Mouse (Mus musculus) liver, postnatal 0 days (tissue): ENCODE measurements around the gene Srp68. TPM values are rescaled to one million over a fixed set of nuclear protein-coding genes. Genes with fewer than 3 reads are reported as not detected.

Experiments used
- ATAC-seq: fragments of 200-750 bp; cut with Nextera tagmentation; 2 replicates; pipeline ENCODE4 v1.8.0; 2017; ENCODE audit warnings: mild to moderate bottlenecking, moderate library complexity
- DNase-seq: peaks from one replicate; pipeline ENCODE4 v3.0.0-alpha.2; 2016
- H3K27ac ChIP-seq: fragments of 300-500 bp; sonication (generic); 2 replicates; pipeline ENCODE4 v1.5.1; 2014; ENCODE audit warnings: antibody characterized with exemption, moderate library complexity, mild to moderate bottlenecking, low read depth
- H3K27me3 ChIP-seq: fragments of 300-500 bp; sonication (generic); 2 replicates; pipeline ENCODE4 v1.6.1; 2014; ENCODE audit warnings: low read length, control low read depth, mixed read lengths; ENCODE audit not compliant: insufficient read depth
- H3K36me3 ChIP-seq: fragments of 300-500 bp; sonication (generic); replicated peaks from 2 replicates; pipeline ENCODE4 v1.6.1; 2014; ENCODE audit warnings: mild to moderate bottlenecking, control low read depth, low read length, moderate library complexity, mixed read lengths; ENCODE audit not compliant: insufficient read depth
- H3K4me1 ChIP-seq: fragments of 300-500 bp; sonication (generic); 2 replicates; pipeline ENCODE4 v1.6.1; 2014; ENCODE audit warnings: antibody characterized with exemption, mild to moderate bottlenecking, control low read depth; ENCODE audit not compliant: insufficient read depth
- H3K4me2 ChIP-seq: fragments of 300-500 bp; sonication (generic); 2 replicates; pipeline ENCODE4 v1.6.1; 2014; ENCODE audit warnings: low read depth, mild to moderate bottlenecking, low read length, moderate library complexity, mixed read lengths
- H3K4me3 ChIP-seq: fragments of 300-500 bp; sonication (generic); 2 replicates; pipeline ENCODE4 v1.5.1; 2014; ENCODE audit warnings: low read depth, low read length
- H3K9ac ChIP-seq: fragments of 300-500 bp; sonication (generic); replicated peaks from 2 replicates; pipeline ENCODE4 v1.6.1; 2014; ENCODE audit warnings: mild to moderate bottlenecking, moderate library complexity
- H3K9me3 ChIP-seq: fragments of 300-500 bp; sonication (generic); 2 replicates; pipeline ENCODE4 v1.6.1; 2016; ENCODE audit warnings: mild to moderate bottlenecking, control low read depth, low read length, mixed read lengths
- CTCF ChIP-seq: sonication (generic); IDR thresholded peaks from 2 replicates; pipeline ENCODE4 v1.5.1; 2016; ENCODE audit warnings: antibody characterized with exemption, low read depth
- EP300 ChIP-seq: IDR thresholded peaks from 2 replicates; pipeline ENCODE4 v1.6.1; 2016; ENCODE audit warnings: antibody characterized with exemption, low read depth, mild to moderate bottlenecking
- WGBS: fragments of 180-500 bp; shearing (Covaris S2); extraction: QIAGEN DNeasy Blood & Tissue Kit; methylation state at CpG from one replicate; pipeline ENCODE4 v1.1.7; 2014; ENCODE audit not compliant: insufficient replicate concordance; 5-methylcytosine and 5-hydroxymethylcytosine counted together
- polyA plus RNA-seq: library from polyadenylated mRNA; unstranded; fragments of >200 nt; fragmentation: Nextera tagmentation; extraction: Ambion mirVana; gene quantifications from 2 replicates; pipeline ENCODE4 v1.2.1, GENCODE M21; 2015

Srp68 gene
- polyA plus RNA-seq, 1 experiment from 2014 or later: 23.8 TPM

GRCm38 (mm10) chr11:116250898-116251297 is 23.1 kb downstream of the Srp68 start:
- no peak overlapping the region for H3K27ac ChIP-seq
- H3K9me3 ChIP-seq: no peaks in the 10 kb centered on the region
- no peak overlapping the region for H3K4me3 ChIP-seq
- H3K4me1 ChIP-seq: 0 out of 2 replicates have a peak, but pooled peaks cover 3% of the 10 kb centered on the region
- H3K9ac ChIP-seq: no peak overlapping the region
- TF ChIP-seq EP300: no peak
- TF ChIP-seq CTCF: no peak
- no peaks in the 10 kb centered on the region for H3K27me3 ChIP-seq
- DNase-seq: no peak
- H3K4me2 ChIP-seq: no peak overlapping the region
- peaks cover 85% of the 10 kb centered on the region for H3K36me3 ChIP-seq
- no peak for ATAC-seq
- 86% methylated on average over 8 of the region's 8 CpGs for WGBS

- no peak for TF ChIP-seq EP300
- TF ChIP-seq CTCF: no peak
- H3K4me1 ChIP-seq: no peaks in the 10 kb centered on the region
- no peak overlapping the region for H3K4me3 ChIP-seq
- H3K27ac ChIP-seq: no peak overlapping the region
- no peaks in the 10 kb centered on the region for H3K27me3 ChIP-seq
- no peak overlapping the region for H3K4me2 ChIP-seq
- no peaks in the 10 kb centered on the region for H3K9me3 ChIP-seq
- H3K36me3 ChIP-seq: peaks cover 77% of the 10 kb centered on the region
- ATAC-seq (no peak), DNase-seq (no peak)
- no peak overlapping the region for H3K9ac ChIP-seq
- WGBS: 80% methylated on average over 14 of the region's 14 CpGs
Observed at GRCm38 (mm10) chr11:116247502-116248222, 26.4 kb downstream of the Srp68 start.

- ATAC-seq (no peak), DNase-seq (no peak)
- Histone ChIP-seq H3K4me3 (no peak overlapping the region), H3K36me3 (peaks cover 60% of the 10 kb centered on the region), H3K27me3 (no peaks in the 10 kb centered on the region), H3K9me3 (no peaks in the 10 kb centered on the region), H3K4me1 (no peaks in the 10 kb centered on the region; the same call in 1 of the 2 replicates), H3K27ac (no peak overlapping the region), H3K9ac (no peak overlapping the region), H3K4me2 (no peak overlapping the region)
- WGBS: 80% methylated on average over 6 of the region's 6 CpGs
- TF ChIP-seq CTCF (no peak), EP300 (no peak)
Observed at GRCm38 (mm10) chr11:116245616-116246015, 28.4 kb downstream of the Srp68 start.

GRCm38 (mm10) chr11:116244580-116244979 is 29.4 kb downstream of the Srp68 start:
- no peak overlapping the region for H3K4me2 ChIP-seq
- H3K9ac ChIP-seq: no peak overlapping the region
- ATAC-seq: no peak
- H3K4me1 ChIP-seq: no peaks in the 10 kb centered on the region; the same call in 1 of the 2 replicates
- H3K4me3 ChIP-seq: no peak overlapping the region
- no peak for TF ChIP-seq EP300
- TF ChIP-seq CTCF: no peak
- DNase-seq: no peak
- peaks cover 50% of the 10 kb centered on the region for H3K36me3 ChIP-seq
- H3K9me3 ChIP-seq: no peaks in the 10 kb centered on the region
- WGBS: 84% methylated on average over 8 of the region's 8 CpGs
- no peaks in the 10 kb centered on the region for H3K27me3 ChIP-seq
- H3K27ac ChIP-seq: no peak overlapping the region

- no peak for TF ChIP-seq EP300
- TF ChIP-seq CTCF: no peak
- peaks cover 5% of the 10 kb centered on the region for H3K4me1 ChIP-seq
- no peak overlapping the region for H3K9ac ChIP-seq
- ATAC-seq (no peak), DNase-seq (no peak)
- H3K4me3 ChIP-seq: no peak overlapping the region
- H3K9me3 ChIP-seq: no peaks in the 10 kb centered on the region
- WGBS: 69% methylated on average over 12 of the region's 12 CpGs
- H3K4me2 ChIP-seq: no peak overlapping the region
- peaks cover 23% of the 10 kb centered on the region for H3K36me3 ChIP-seq
- H3K27me3 ChIP-seq: 0 out of 2 replicates have a peak, but pooled peaks cover 7% of the 10 kb centered on the region
- no peak overlapping the region for H3K27ac ChIP-seq
Observed at GRCm38 (mm10) chr11:116241744-116242235, 32.2 kb downstream of the Srp68 start.

GRCm38 (mm10) chr11:116239797-116240196 is 34.2 kb downstream of the Srp68 start:
- Histone ChIP-seq H3K4me3 (no peak overlapping the region), H3K9me3 (no peaks in the 10 kb centered on the region), H3K4me2 (no peak overlapping the region), H3K9ac (no peak overlapping the region), H3K4me1 (peaks cover 5% of the 10 kb centered on the region), H3K27ac (no peak overlapping the region), H3K27me3 (0 out of 2 replicates have a peak, but pooled peaks cover 7% of the 10 kb centered on the region), H3K36me3 (peaks cover 7% of the 10 kb centered on the region; the same call in 1 of the 2 replicates)
- TF ChIP-seq CTCF: no peak
- no peak for TF ChIP-seq EP300
- 65% methylated on average over 7 of the region's 7 CpGs for WGBS
- ATAC-seq (no peak), DNase-seq (no peak)
